ENCODE assay signal across 11 mouse cellular contexts in genomic region chr8:84765629-84766028, GRCm38 (mm10). TPM values are rescaled to one million over a fixed set of nuclear protein-coding genes. Genes with fewer than 3 reads are reported as not detected.
DNase-seq lines count a peak whose midpoint lies in the region; ATAC-seq and TF ChIP-seq lines count a peak whose summit lies in the region.
"Had no signal": no experiment of that assay in that cellular context is flagged by ENCODE, and none has a peak within 500 bp of the region (broad histone marks: within the 10 kb centered on the region; RNA-seq: fewer than 3 reads in every experiment).

No protein-coding gene starts in this region.

- peaks cover 54% of the 10 kb centered on the region for H3K4me1 ChIP-seq in forebrain, embryonic 10.5 days
- peaks cover 53% of the 10 kb centered on the region for H3K4me1 ChIP-seq in hindbrain, embryonic 13.5 days (replicated peaks)
- peaks cover 20% of the 10 kb centered on the region for H3K4me1 ChIP-seq in neural tube, embryonic 14.5 days (ENCODE audit: control insufficient read depth, insufficient read depth, low read length)

- H3K9ac ChIP-seq in hindbrain, embryonic 13.5 days = peak overlapping the region; percentile 35
- 0 out of 2 replicates have a peak overlapping the region, but pooled peaks have one; percentile 26 for H3K9ac ChIP-seq in neural tube, embryonic 14.5 days (replicated peaks; ENCODE audit: low read depth, low read length)
- H3K9ac ChIP-seq: liver, embryonic 13.5 days had no signal

- H3K36me3 ChIP-seq in forebrain, embryonic 10.5 days (replicated peaks) = no peaks in the 10 kb centered on the region; the same call in 1 of the 2 replicates
- no peaks in the 10 kb centered on the region for H3K36me3 ChIP-seq in hindbrain, embryonic 13.5 days
- H3K36me3 ChIP-seq in neural tube, embryonic 14.5 days (ENCODE audit: control insufficient read depth, insufficient read depth, low read length) = no peaks in the 10 kb centered on the region; the same call in 1 of the 2 replicates
- H3K36me3 ChIP-seq: liver, embryonic 13.5 days had no signal

- H3K27me3 ChIP-seq in forebrain, embryonic 10.5 days (ENCODE audit: poor library complexity, severe bottlenecking) = peaks cover 100% of the 10 kb centered on the region
- peaks cover 99% of the 10 kb centered on the region for H3K27me3 ChIP-seq in hindbrain, embryonic 13.5 days
- peaks cover 16% of the 10 kb centered on the region for H3K27me3 ChIP-seq in neural tube, embryonic 14.5 days (ENCODE audit: control insufficient read depth, insufficient read depth, low read length)

- peak overlapping the region; percentile 63 for H3K4me3 ChIP-seq in left cerebral cortex, adult 2 months
- peak overlapping the region; percentile 7 for H3K4me3 ChIP-seq in forebrain, embryonic 10.5 days
- H3K4me3 ChIP-seq in hindbrain, embryonic 13.5 days = no peak overlapping the region
- no peak overlapping the region for H3K4me3 ChIP-seq in neural tube, embryonic 14.5 days (ENCODE audit: low read depth, low read length)
- H3K4me3 ChIP-seq: liver, embryonic 13.5 days; megakaryocyte, embryonic 14.5 days had no signal

- ATAC-seq in hindbrain, embryonic 13.5 days (ENCODE audit: low FRiP score) = no peak
- ATAC-seq in neural tube, embryonic 14.5 days (ENCODE audit: low read depth) = no peak

- TF ChIP-seq CTCF in left cerebral cortex, adult 2 months (IDR thresholded peaks at IDR 0.05) = no peak

- H3K9me3 ChIP-seq in forebrain, embryonic 10.5 days = no peaks in the 10 kb centered on the region
- H3K9me3 ChIP-seq in hindbrain, embryonic 13.5 days = no peaks in the 10 kb centered on the region
- no peaks in the 10 kb centered on the region for H3K9me3 ChIP-seq in neural tube, embryonic 14.5 days (ENCODE audit: control insufficient read depth, low read length)
- H3K9me3 ChIP-seq: liver, embryonic 13.5 days; megakaryocyte, embryonic 14.5 days had no signal

- peak overlapping the region; percentile 94 for H3K27ac ChIP-seq in left cerebral cortex, adult 2 months
- peak overlapping the region; percentile 45 for H3K27ac ChIP-seq in forebrain, embryonic 10.5 days
- H3K27ac ChIP-seq in hindbrain, embryonic 13.5 days = peak overlapping the region; percentile 58
- H3K27ac ChIP-seq in neural tube, embryonic 14.5 days (ENCODE audit: low read depth, low read length) = peak overlapping the region; percentile 8; the same call in 1 of the 2 replicates
- H3K27ac ChIP-seq: liver, embryonic 13.5 days had no signal

- WGBS in forebrain, embryonic 10.5 days = 15% methylated on average over 10 of the region's 10 CpGs
- 5% methylated on average over 10 of the region's 10 CpGs for WGBS in hindbrain, embryonic 13.5 days
- WGBS in neural tube, embryonic 14.5 days = 8% methylated on average over 10 of the region's 10 CpGs

- intact Hi-C loops in left cerebral cortex, adult 2 months (cut with DNase I) = no loop called here
- intact Hi-C loops in left cerebral cortex, postnatal 14 days (cut with DNase I) = loop anchor here (10.0 kb wide), 1 partner anchor 751 kb away; the partner anchor contains the start of gene 2210011C24Rik

- peak in 1 of 2 experiments; percentile 48 for DNase-seq in left cerebral cortex, adult 2 months (ENCODE audit: extremely low spot score in 1 of 2, low spot score in 2 of 2)
- no peak for DNase-seq in left cerebral cortex, postnatal 14 days (ENCODE audit: low spot score in 2 of 2)
- DNase-seq in forebrain, embryonic 10.5 days (ENCODE audit: extremely low spot score, low spot score) = no peak
- DNase-seq in spleen, postnatal 36 days (ENCODE audit: low spot score in 2 of 2) = no peak
- no peak for DNase-seq in kidney, postnatal 14 days
- DNase-seq: kidney, adult 11 months; liver, embryonic 13.5 days had no signal

- H3K4me2 ChIP-seq in hindbrain, embryonic 13.5 days = peak overlapping the region; percentile 14
- peak overlapping the region; percentile 24; the same call in 1 of the 2 replicates for H3K4me2 ChIP-seq in neural tube, embryonic 14.5 days (ENCODE audit: low read depth, low read length)
- H3K4me2 ChIP-seq: liver, embryonic 13.5 days had no signal

RNA-seq across cellular contexts. Expression of gene Nfix, which starts 34.5 kb away (rescaled TPM):
- 100 to 1,000 TPM; 347 to 350 TPM for total RNA-seq in left cerebral cortex, adult 2 months (2021)
- 100 to 1,000 TPM; 402 to 429 TPM for total RNA-seq in left cerebral cortex, postnatal 14 days (2021)
- 0.46 and 1.8 TPM in 2 replicates for polyA plus RNA-seq in forebrain, embryonic 10.5 days (2016; fragmentation: Nextera tagmentation; extraction: Ambion mirVana)
- 35.3 and 44.1 TPM in 2 replicates for polyA plus RNA-seq in hindbrain, embryonic 13.5 days (2015; fragmentation: Nextera tagmentation; extraction: Ambion mirVana)
- polyA plus RNA-seq in neural tube, embryonic 14.5 days (2014; fragmentation: Nextera tagmentation; extraction: Ambion mirVana) = 68.2 and 91.5 TPM in 2 replicates

RNA-seq across cellular contexts. Expression of gene G430095P16Rik, which starts 42.8 kb away (rescaled TPM):
- total RNA-seq in left cerebral cortex, adult 2 months (2021) = not detected
- total RNA-seq in left cerebral cortex, postnatal 14 days (2021) = not detected
- 1.3 and 2.1 TPM in 2 replicates for polyA plus RNA-seq in forebrain, embryonic 10.5 days (2016; fragmentation: Nextera tagmentation; extraction: Ambion mirVana)
- 1.0 and 2.3 TPM in 2 replicates for polyA plus RNA-seq in hindbrain, embryonic 13.5 days (2015; fragmentation: Nextera tagmentation; extraction: Ambion mirVana)
- 0.76 and 1.8 TPM in 2 replicates for polyA plus RNA-seq in neural tube, embryonic 14.5 days (2014; fragmentation: Nextera tagmentation; extraction: Ambion mirVana)
- total RNA-seq: layer of hippocampus, postnatal 25 days had no signal

RNA-seq across cellular contexts. Expression of gene Dand5, which starts 57.0 kb away (rescaled TPM):
- 10 to 100 TPM in 1 of 2 experiments, 1 to 10 TPM in 1; 9.7 to 11.1 TPM for total RNA-seq in left cerebral cortex, adult 2 months (2021)
- 1 to 10 TPM; 8.0 to 9.6 TPM for total RNA-seq in left cerebral cortex, postnatal 14 days (2021)
- polyA plus RNA-seq in forebrain, embryonic 10.5 days (2016; fragmentation: Nextera tagmentation; extraction: Ambion mirVana) = 2.9 and 3.5 TPM in 2 replicates
- polyA plus RNA-seq in hindbrain, embryonic 13.5 days (2015; fragmentation: Nextera tagmentation; extraction: Ambion mirVana) = 10.8 and 11.5 TPM in 2 replicates
- 12.3 and 16.9 TPM in 2 replicates for polyA plus RNA-seq in neural tube, embryonic 14.5 days (2014; fragmentation: Nextera tagmentation; extraction: Ambion mirVana)

Comparison
In these comparisons a context has a peak if more than half of its experiments do, and no peak if none do; other contexts are left out.
1. H3K27ac ChIP-seq: peak in every context shown above with its lines; median percentile 94 in left cerebral cortex, adult 2 months; 58 in hindbrain, embryonic 13.5 days; 45 in forebrain, embryonic 10.5 days; 8 in neural tube, embryonic 14.5 days.
2. H3K4me3 ChIP-seq: peak in left cerebral cortex, adult 2 months (single experiment) and forebrain, embryonic 10.5 days (single experiment); none in hindbrain, embryonic 13.5 days (single experiment) and neural tube, embryonic 14.5 days (single experiment).
3. RNA of gene Nfix, which starts 34.5 kb away (polyA plus RNA-seq): 68.2 to 91.5 TPM in neural tube, embryonic 14.5 days and 35.3 to 44.1 TPM in hindbrain, embryonic 13.5 days; 0.46 to 1.8 TPM in forebrain, embryonic 10.5 days; every median in the first group is over 10 times any median in the second.